Mouse (Mus musculus) layer of hippocampus, adult 9-11 months (tissue): Measurements from ENCODE around the gene Gnpnat1.
"Not testable (repeated sequence)": the region's sequence is repeated elsewhere in the genome, so short reads cannot be mapped to it uniquely, and the experiment has no call there.

Experiments
- DNase-seq: peaks from one replicate; pipeline ENCODE4 v3.0.0; 2022

The Gnpnat1 gene

GRCm38 (mm10) chr14:45404813-45405212 lies at the start of gene Gnpnat1:
Gnpnat1 (minus strand) TSS chr14:45404913.
- not testable (repeated sequence) for DNase-seq

- DNase-seq = no peak
Measured at GRCm38 (mm10) chr14:45453538-45454233, 49.0 kb upstream of the Gnpnat1 start.

- no peak for DNase-seq
Measured at GRCm38 (mm10) chr14:45452861-45453512, 48.3 kb upstream of the Gnpnat1 start.

- DNase-seq = no peak
Measured at GRCm38 (mm10) chr14:45452148-45452547, 47.4 kb upstream of the Gnpnat1 start.

- no peak for DNase-seq
Measured at GRCm38 (mm10) chr14:45451090-45451489, 46.4 kb upstream of the Gnpnat1 start.

- no peak for DNase-seq
Measured at GRCm38 (mm10) chr14:45446777-45447176, 42.1 kb upstream of the Gnpnat1 start.

- no peak for DNase-seq
Measured at GRCm38 (mm10) chr14:45445445-45445844, 40.7 kb upstream of the Gnpnat1 start.

- DNase-seq = no peak
Measured at GRCm38 (mm10) chr14:45444870-45445269, 40.2 kb upstream of the Gnpnat1 start.

- no peak for DNase-seq
Measured at GRCm38 (mm10) chr14:45442781-45443560, 38.3 kb upstream of the Gnpnat1 start.

GRCm38 (mm10) chr14:45441291-45441690 lies 36.6 kb upstream of the Gnpnat1 start:
- no peak for DNase-seq

- no peak for DNase-seq
Measured at GRCm38 (mm10) chr14:45439387-45439786, 34.7 kb upstream of the Gnpnat1 start.

- DNase-seq = no peak
Measured at GRCm38 (mm10) chr14:45438931-45439275, 34.2 kb upstream of the Gnpnat1 start.

GRCm38 (mm10) chr14:45438250-45438930 lies 33.7 kb upstream of the Gnpnat1 start:
- no peak for DNase-seq

- no peak for DNase-seq
Measured at GRCm38 (mm10) chr14:45434220-45434619, 29.5 kb upstream of the Gnpnat1 start.

GRCm38 (mm10) chr14:45432003-45432402 lies 27.3 kb upstream of the Gnpnat1 start:
- no peak for DNase-seq

GRCm38 (mm10) chr14:45430066-45430842 lies 25.5 kb upstream of the Gnpnat1 start:
- no peak for DNase-seq

- peak; percentile 12 for DNase-seq
Measured at GRCm38 (mm10) chr14:45423220-45423619, 18.5 kb upstream of the Gnpnat1 start.

- DNase-seq = peak; percentile 84
Measured at GRCm38 (mm10) chr14:45422371-45422770, 17.7 kb upstream of the Gnpnat1 start.

- DNase-seq = no peak
Measured at GRCm38 (mm10) chr14:45419323-45419722, 14.6 kb upstream of the Gnpnat1 start.

GRCm38 (mm10) chr14:45418553-45418952 lies 13.8 kb upstream of the Gnpnat1 start:
- DNase-seq = no peak

GRCm38 (mm10) chr14:45416265-45416664 lies 11.6 kb upstream of the Gnpnat1 start:
- DNase-seq = no peak

GRCm38 (mm10) chr14:45403651-45404050 lies 1.1 kb downstream of the Gnpnat1 start:
- no peak for DNase-seq
